Comparison of ENCODE assay signal across 8 mouse cellular contexts in the genomic region with DNA sequence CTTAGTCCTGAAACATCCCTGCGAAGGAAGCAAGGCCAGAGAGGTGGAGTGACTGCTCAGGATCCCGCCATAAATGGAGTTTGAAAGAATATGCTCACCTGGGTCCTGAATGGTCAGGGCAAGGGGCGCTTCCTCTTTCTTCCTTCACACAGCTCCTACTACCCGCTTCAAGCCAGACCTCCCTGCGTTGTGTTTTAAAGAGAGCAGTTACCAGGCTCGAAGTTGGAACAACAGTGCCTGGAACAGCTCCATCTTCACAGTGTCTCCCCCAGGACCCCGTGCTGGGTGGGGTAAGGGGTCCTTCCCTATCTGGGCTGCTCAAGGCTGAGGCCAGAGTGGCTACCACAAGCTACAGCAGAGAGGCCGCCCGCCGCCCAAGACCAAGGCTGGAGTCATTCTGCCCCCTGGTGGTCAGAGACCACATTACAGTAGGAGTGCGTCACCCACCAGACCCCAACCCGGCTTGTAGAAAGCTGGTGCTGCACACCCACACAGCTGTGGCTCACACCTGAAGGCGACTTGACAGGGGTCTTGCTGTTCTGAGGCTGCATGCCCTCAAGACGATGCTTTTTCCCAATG. TPM values are rescaled to one million over a fixed set of nuclear protein-coding genes. Genes with fewer than 3 reads are reported as not detected.
DNase-seq lines count a peak whose midpoint lies in the region; ATAC-seq and TF ChIP-seq lines count a peak whose summit lies in the region.

No protein-coding gene starts in this region.

- H3K4me2 ChIP-seq in forebrain, postnatal 0 days (ENCODE audit: low read depth) = no peak overlapping the region

- ATAC-seq in cerebellum, adult (ENCODE audit: insufficient number of reproducible peaks, low FRiP score, low TSS enrichment) = peak; percentile 41; the same call in 1 of the 2 replicates
- peak; percentile 62 for ATAC-seq in forebrain, postnatal 0 days
- ATAC-seq in hematopoietic stem cell, adult 5-6 weeks (replicated peaks in 1 of 2; ENCODE audit: insufficient read depth in 1 of 2, low FRiP score in 2 of 2, low TSS enrichment in 1 of 2, low read depth in 1 of 2, poor library complexity in 2 of 2, severe bottlenecking in 2 of 2) = peak; percentile 51 to 58

- TF ChIP-seq CTCF in forebrain, postnatal 0 days (IDR thresholded peaks at IDR 0.05; ENCODE audit: low read depth) = peak; percentile 97

- H3K9ac ChIP-seq in forebrain, postnatal 0 days = no peak overlapping the region

- H3K4me1 ChIP-seq in forebrain, postnatal 0 days (ENCODE audit: insufficient read depth) = 0 out of 2 replicates have a peak, but pooled peaks cover 3% of the 10 kb centered on the region

- WGBS in forebrain, postnatal 0 days = 32% methylated on average over 14 of the region's 14 CpGs

- no peak overlapping the region for H3K27ac ChIP-seq in forebrain, postnatal 0 days (ENCODE audit: low read depth, low read length)

- H3K9me3 ChIP-seq in forebrain, postnatal 0 days (ENCODE audit: low read length) = no peaks in the 10 kb centered on the region

- H3K4me3 ChIP-seq in forebrain, postnatal 0 days (ENCODE audit: low read depth, low read length) = no peak overlapping the region

- DNase-seq in ES-CJ7 (ENCODE audit: low read depth, low spot score) = peak; percentile 75
- DNase-seq in forebrain, postnatal 0 days = peak; percentile 87
- DNase-seq in layer of hippocampus, postnatal 10 days (ENCODE audit: low spot score in 2 of 2) = peak; percentile 93
- DNase-seq in lung, postnatal 25 days (ENCODE audit: low spot score) = peak; percentile 77
- DNase-seq in retina, postnatal 1 day = peak; percentile 83
- peak; percentile 92 for DNase-seq in thymus, postnatal 4 days

- peaks cover 12% of the 10 kb centered on the region for H3K27me3 ChIP-seq in forebrain, postnatal 0 days (ENCODE audit: insufficient read depth, low read length)

- H3K36me3 ChIP-seq in forebrain, postnatal 0 days (ENCODE audit: insufficient read depth) = no peaks in the 10 kb centered on the region

RNA-seq across cellular contexts. Expression of gene Cdkn1c, which starts 5.3 kb away (rescaled TPM):
- 99.0 and 123 TPM in 2 replicates for total RNA-seq in forebrain, postnatal 0 days (2014; rRNA removed)
- 119 and 124 TPM in 2 replicates for polyA plus RNA-seq in forebrain, postnatal 0 days (2015; fragmentation: Nextera tagmentation; extraction: Ambion mirVana)
- total RNA-seq in hematopoietic stem cell, adult 5-6 weeks (2017) = 7.6 and 10.9 TPM in 2 replicates
- 10 to 100 TPM; 13.2 to 18.5 TPM for total RNA-seq in layer of hippocampus, postnatal 10 days (2021)

RNA-seq across cellular contexts. Expression of gene Slc22a18, which starts 7.3 kb away (rescaled TPM):
- 0.92 and 1.7 TPM in 2 replicates for total RNA-seq in forebrain, postnatal 0 days (2014; rRNA removed)
- polyA plus RNA-seq in forebrain, postnatal 0 days (2015; fragmentation: Nextera tagmentation; extraction: Ambion mirVana) = 0.71 and 1.0 TPM in 2 replicates
- 3.9 and 5.1 TPM in 2 replicates for total RNA-seq in hematopoietic stem cell, adult 5-6 weeks (2017)
- total RNA-seq in layer of hippocampus, postnatal 10 days (2021) = under 1 TPM; 0.40 to 0.41 TPM

RNA-seq across cellular contexts. Expression of gene Phlda2, which starts 36.8 kb away (rescaled TPM):
- total RNA-seq in forebrain, postnatal 0 days (2014; rRNA removed) = 0.46 TPM in 1 of 2 replicates, not detected in the other
- polyA plus RNA-seq in forebrain, postnatal 0 days (2015; fragmentation: Nextera tagmentation; extraction: Ambion mirVana) = 0.60 TPM in 1 of 2 replicates, not detected in the other
- total RNA-seq in hematopoietic stem cell, adult 5-6 weeks (2017) = 1.8 and 4.7 TPM in 2 replicates
- total RNA-seq in layer of hippocampus, postnatal 10 days (2021) = not detected
